Mouse (Mus musculus) G1E (cell line): ENCODE data around the gene Rnpepl1. TPM values are rescaled to one million over a fixed set of nuclear protein-coding genes. Genes with fewer than 3 reads are reported as not detected.
A peak's percentile ranks its signal among the peaks of the same experiment; 100 is the strongest.

ENCODE experiments used
- ATAC-seq: 2 replicates; pipeline ENCODE4 v1.8.0; 2016; ENCODE audit warnings: mild to moderate bottlenecking; ENCODE audit not compliant: insufficient number of reproducible peaks, poor library complexity, low FRiP score, severe bottlenecking; ENCODE audit errors: extremely low read depth
- DNase-seq: peaks from one replicate; pipeline ENCODE4 v3.0.0; 2012; ENCODE audit warnings: low spot score
- H3K27me3 ChIP-seq: 2 replicates; pipeline ENCODE4 v1.6.1; 2012; ENCODE audit warnings: mild to moderate bottlenecking, low read length, inconsistent platforms; ENCODE audit not compliant: insufficient read depth
- H3K36me3 ChIP-seq: replicated peaks from 2 replicates; pipeline ENCODE3; 2012; ENCODE audit warnings: mild to moderate bottlenecking, inconsistent platforms
- H3K4me1 ChIP-seq: 2 replicates; pipeline ENCODE4 v1.6.1; 2012; ENCODE audit warnings: low read depth, low read length, inconsistent platforms, mixed read lengths; ENCODE audit not compliant: insufficient read depth
- H3K4me3 ChIP-seq: 2 replicates; pipeline ENCODE4 v1.5.1; 2012; ENCODE audit warnings: low read depth, mild to moderate bottlenecking, inconsistent platforms, low read length, moderate library complexity, mixed read lengths
- H3K9me3 ChIP-seq: replicated peaks from 2 replicates; pipeline ENCODE4 v1.6.1; 2012; ENCODE audit warnings: inconsistent platforms
- CTCF ChIP-seq: IDR thresholded peaks from 2 replicates; pipeline ENCODE4 v1.5.1; 2012; ENCODE audit warnings: low read depth, low read length, inconsistent platforms, mixed read lengths
- GATA1 ChIP-seq: IDR thresholded peaks from 2 replicates; pipeline ENCODE4 v1.6.1; 2012; ENCODE audit warnings: borderline replicate concordance, low read length, inconsistent platforms, mixed read lengths
- GATA2 ChIP-seq: IDR thresholded peaks from 2 replicates; pipeline ENCODE4 v1.6.1; 2012; ENCODE audit warnings: low read depth, low read length, inconsistent platforms, borderline replicate concordance
- POLR2AphosphoS5 ChIP-seq: IDR thresholded peaks from 2 replicates; pipeline ENCODE4 v1.6.1; 2012; ENCODE audit warnings: low read depth, low read length, inconsistent platforms; ENCODE audit not compliant: insufficient replicate concordance
- TAL1 ChIP-seq: conservative IDR thresholded peaks from 2 replicates; pipeline ENCODE4 v1.6.1; 2012; ENCODE audit warnings: low read depth, low read length, inconsistent platforms, mixed read lengths
- polyA plus RNA-seq: library from polyadenylated mRNA; stranded (reverse); fragments of >175 nt; gene quantifications from 2 replicates; pipeline ENCODE4 v1.2.3, GENCODE M21; 2012
- total RNA-seq, 2 experiments: library from RNA; stranded (forward) in 1 of 2; stranded (reverse) in 1 of 2; fragments of 200-1000 nt in 1 of 2; fragments of >200 nt in 1 of 2; fragmentation: Nextera tagmentation in 1 of 2; gene quantifications; 2 replicates each; pipeline ENCODE4 v1.2.3; 2014 to 2017

Rnpepl1 gene
- total RNA-seq (2014; fragmentation: Nextera tagmentation), result 37.2 and 46.2 TPM in 2 replicates
- total RNA-seq (2017), result 18.8 and 22.6 TPM in 2 replicates
- 196 and 267 TPM in 2 replicates for polyA plus RNA-seq

- no peaks in the 10 kb centered on the region for H3K27me3 ChIP-seq
- DNase-seq, result peak; percentile 85
- peak; percentile 37; the same call in 1 of the 2 replicates for TF ChIP-seq CTCF
- TF ChIP-seq GATA2, result no peak
- H3K9me3 ChIP-seq, result no peaks in the 10 kb centered on the region
- no peak for ATAC-seq
- peak within 1 kb of the TSS; percentile 80 for H3K4me3 ChIP-seq
- peaks cover 45% of the 10 kb centered on the region for H3K36me3 ChIP-seq
- H3K4me1 ChIP-seq, result peaks cover 67% of the 10 kb centered on the region
Measured at GRCm38 (mm10) chr1:92910239-92910885, at the start of gene Rnpepl1. Gene Rnpepl1 (plus strand): TSS chr1:92910783.

GRCm38 (mm10) chr1:92861503-92861902 lies 49.1 kb upstream of the Rnpepl1 start:
- Histone ChIP-seq H3K9me3 (no peaks in the 10 kb centered on the region), H3K36me3 (no peaks in the 10 kb centered on the region), H3K27me3 (0 out of 2 replicates have a peak, but pooled peaks cover 3% of the 10 kb centered on the region), H3K4me1 (no peaks in the 10 kb centered on the region), H3K4me3 (no peak overlapping the region)
- ATAC-seq, result no peak
- TF ChIP-seq TAL1 (no peak), GATA1 (no peak), CTCF (no peak), POLR2AphosphoS5 (no peak), GATA2 (no peak)
- no peak for DNase-seq

- Histone ChIP-seq H3K27me3 (0 out of 2 replicates have a peak, but pooled peaks cover 3% of the 10 kb centered on the region), H3K4me1 (no peaks in the 10 kb centered on the region), H3K4me3 (no peak overlapping the region), H3K9me3 (no peaks in the 10 kb centered on the region), H3K36me3 (no peaks in the 10 kb centered on the region)
- no peak for TF ChIP-seq GATA2
- TF ChIP-seq POLR2AphosphoS5, result no peak
- no peak for TF ChIP-seq TAL1
- no peak for TF ChIP-seq GATA1
- no peak for TF ChIP-seq CTCF
- no peak for DNase-seq
- ATAC-seq, result no peak
Measured at GRCm38 (mm10) chr1:92863268-92863667, 47.3 kb upstream of the Rnpepl1 start.

- no peaks in the 10 kb centered on the region for H3K4me1 ChIP-seq
- no peak overlapping the region for H3K4me3 ChIP-seq
- DNase-seq (no peak), ATAC-seq (no peak)
- H3K36me3 ChIP-seq, result no peaks in the 10 kb centered on the region
- no peaks in the 10 kb centered on the region for H3K9me3 ChIP-seq
- 0 out of 2 replicates have a peak, but pooled peaks cover 3% of the 10 kb centered on the region for H3K27me3 ChIP-seq
- TF ChIP-seq GATA2 (no peak), GATA1 (no peak), CTCF (no peak), POLR2AphosphoS5 (no peak), TAL1 (no peak)
Measured at GRCm38 (mm10) chr1:92866170-92866569, 44.4 kb upstream of the Rnpepl1 start.

- Histone ChIP-seq H3K4me1 (no peaks in the 10 kb centered on the region), H3K4me3 (no peak overlapping the region), H3K9me3 (no peaks in the 10 kb centered on the region), H3K36me3 (no peaks in the 10 kb centered on the region), H3K27me3 (peaks cover 3% of the 10 kb centered on the region; the same call in 1 of the 2 replicates)
- no peak for TF ChIP-seq GATA1
- no peak for TF ChIP-seq TAL1
- no peak for TF ChIP-seq CTCF
- TF ChIP-seq POLR2AphosphoS5, result no peak
- TF ChIP-seq GATA2, result no peak
- DNase-seq (no peak), ATAC-seq (no peak)
Measured at GRCm38 (mm10) chr1:92869985-92870384, 40.6 kb upstream of the Rnpepl1 start.

GRCm38 (mm10) chr1:92872666-92873065 lies 37.9 kb upstream of the Rnpepl1 start:
- peaks cover 8% of the 10 kb centered on the region; the same call in 1 of the 2 replicates for H3K27me3 ChIP-seq
- no peak for DNase-seq

More at GRCm38 (mm10) chr1:92872666-92873065, 37.9 kb upstream of the Rnpepl1 start:
- no peak for ATAC-seq
- TF ChIP-seq POLR2AphosphoS5, result no peak
- TF ChIP-seq GATA2, result no peak
- TF ChIP-seq CTCF, result no peak
- TF ChIP-seq TAL1, result no peak
- no peak for TF ChIP-seq GATA1
- Histone ChIP-seq H3K4me1 (no peaks in the 10 kb centered on the region), H3K36me3 (no peaks in the 10 kb centered on the region), H3K9me3 (no peaks in the 10 kb centered on the region), H3K4me3 (no peak overlapping the region)
